Mouse (Mus musculus) lung, postnatal 10 days (tissue): ENCODE results near the gene Npvf.

Experiments used
- DNase-seq: peaks from one replicate; pipeline ENCODE4 v3.0.0; 2021

Npvf gene

GRCm38 (mm10) chr6:50654356-50654755 lies at the start of gene Npvf:
Npvf (minus strand) TSS chr6:50654439.
- no peak for DNase-seq

GRCm38 (mm10) chr6:50689121-50689815 lies 35.0 kb upstream of the Npvf start:
- peak; percentile 3 for DNase-seq

- peak; percentile 8 for DNase-seq
These were observed 30.6 kb upstream of the Npvf start for GRCm38 (mm10) chr6:50684646-50685415.

- DNase-seq = no peak
These were observed 27.3 kb upstream of the Npvf start for GRCm38 (mm10) chr6:50681491-50681890.

GRCm38 (mm10) chr6:50680224-50681215 lies 26.3 kb upstream of the Npvf start:
- peak; percentile 25 for DNase-seq

GRCm38 (mm10) chr6:50679486-50679828 lies 25.2 kb upstream of the Npvf start:
- DNase-seq = no peak

GRCm38 (mm10) chr6:50678826-50679485 lies 24.7 kb upstream of the Npvf start:
- DNase-seq = peak; percentile 83

GRCm38 (mm10) chr6:50671191-50671590 lies 17.0 kb upstream of the Npvf start:
- DNase-seq = no peak

- no peak for DNase-seq
These were observed 12.7 kb upstream of the Npvf start for GRCm38 (mm10) chr6:50666937-50667336.

- no peak for DNase-seq
These were observed 10.8 kb upstream of the Npvf start for GRCm38 (mm10) chr6:50665020-50665419.

GRCm38 (mm10) chr6:50664193-50664592 lies 10.0 kb upstream of the Npvf start:
- DNase-seq = no peak

GRCm38 (mm10) chr6:50662925-50663583 lies 8.8 kb upstream of the Npvf start:
- peak; percentile 20 for DNase-seq

GRCm38 (mm10) chr6:50661729-50662128 lies 7.5 kb upstream of the Npvf start:
- no peak for DNase-seq

GRCm38 (mm10) chr6:50658466-50658865 lies 4.2 kb upstream of the Npvf start:
- peak; percentile 32 for DNase-seq

GRCm38 (mm10) chr6:50658018-50658417 lies 3.8 kb upstream of the Npvf start:
- no peak for DNase-seq

GRCm38 (mm10) chr6:50656426-50656825 lies 2.2 kb upstream of the Npvf start:
- DNase-seq = no peak

GRCm38 (mm10) chr6:50655925-50656324 lies 1.7 kb upstream of the Npvf start:
- no peak for DNase-seq

- no peak for DNase-seq
These were observed 6.6 kb downstream of the Npvf start for GRCm38 (mm10) chr6:50647656-50648055.

- no peak for DNase-seq
These were observed 7.6 kb downstream of the Npvf start for GRCm38 (mm10) chr6:50646659-50647058.

- peak; percentile 49 for DNase-seq
These were observed 9.5 kb downstream of the Npvf start for GRCm38 (mm10) chr6:50644701-50645100.

- no peak for DNase-seq
These were observed 12.3 kb downstream of the Npvf start for GRCm38 (mm10) chr6:50641898-50642297.

GRCm38 (mm10) chr6:50640377-50640776 lies 13.9 kb downstream of the Npvf start:
- peak; percentile 43 for DNase-seq
